Mouse (Mus musculus): ENCODE measurements at regions not wholly inside any gene's neighbourhood (a gene's known extent, or its start where the extent isn't known, plus 50 kb on each side); places are given as distances from the start of the nearest gene placed in this dataset.

DNA sequence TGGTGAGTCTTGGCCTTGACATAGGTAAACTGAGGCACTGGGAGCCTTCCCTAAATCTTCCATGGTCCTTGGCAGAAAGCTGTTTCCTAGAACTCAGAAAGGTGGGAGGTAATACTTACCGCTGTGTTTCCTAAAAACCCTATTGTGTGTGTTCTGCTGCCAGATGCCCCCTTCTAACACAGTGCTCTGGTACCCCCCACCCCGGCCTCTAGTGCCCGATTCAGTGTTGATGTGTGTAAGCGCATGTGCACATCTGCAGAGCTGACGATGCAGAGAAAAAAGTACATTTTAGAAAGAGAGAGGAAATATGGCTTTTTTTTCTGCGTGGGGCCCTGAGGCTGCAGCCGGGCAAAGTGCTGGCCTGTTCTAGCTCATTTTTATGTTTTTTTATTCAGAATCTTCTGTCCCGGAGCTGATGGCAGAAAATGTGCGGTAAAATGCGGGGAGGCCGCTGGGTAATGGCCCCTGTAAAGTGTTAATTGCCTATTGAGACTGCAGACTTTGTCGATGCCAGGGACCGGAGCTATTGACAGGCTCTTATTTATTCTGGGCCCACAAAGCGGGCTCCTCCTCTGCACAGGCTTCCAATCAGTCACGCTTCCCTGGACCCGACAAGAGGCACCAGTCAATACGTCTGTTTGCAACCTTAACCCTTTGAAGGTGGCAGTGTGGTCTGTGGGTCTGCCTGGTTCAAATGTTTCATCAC lies 208.0 kb downstream of the Dhx35 start:
- TF ChIP-seq POLR2A (IDR thresholded peaks at IDR 0.05; ENCODE audit: insufficient read depth, low read length) (no peak), EP300 (IDR thresholded peaks at IDR 0.05; ENCODE audit: insufficient read depth, low read depth, low read length) (no peak), CTCF (IDR thresholded peaks at IDR 0.05; ENCODE audit: low read depth, low read length) (no peak)

Measured in ES-Bruce4 (cell line).